Mouse (Mus musculus) brain, adult 2 months (tissue): Measurements from ENCODE around the gene Col25a1.

ENCODE experiments used
- DNase-seq: peaks from one replicate; pipeline ENCODE4 v3.0.0; 2011; ENCODE audit warnings: low read depth, low spot score

Col25a1 gene

DNA sequence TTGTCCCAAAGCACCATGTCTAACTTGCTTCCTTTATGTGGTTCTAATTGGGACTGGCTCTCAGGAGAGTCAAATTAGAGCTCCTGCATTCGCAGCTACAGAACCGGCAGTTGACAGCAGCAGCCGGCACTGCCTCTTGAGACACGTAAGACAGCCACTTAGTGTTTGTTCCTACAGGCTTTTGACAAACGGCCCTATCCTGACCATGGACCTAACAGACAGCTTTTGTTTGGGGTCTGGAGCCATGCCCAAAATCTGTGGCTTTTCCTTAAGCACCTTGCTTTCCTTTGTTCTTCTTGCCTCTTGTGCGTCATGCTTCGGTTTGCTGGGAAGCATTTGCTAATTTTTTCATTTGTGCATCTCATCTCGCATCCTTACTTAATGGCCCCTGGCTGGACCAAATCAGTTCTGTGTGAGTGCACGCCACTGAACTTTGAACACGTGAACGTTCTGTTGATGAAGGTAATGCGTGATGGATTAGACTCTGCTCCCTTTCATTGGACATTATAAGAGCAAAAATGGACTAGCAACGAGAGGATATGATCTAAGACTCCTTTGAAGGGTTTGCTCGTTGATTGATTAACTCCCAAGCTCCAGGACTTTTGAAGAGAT, 179.5 kb downstream of the Col25a1 start:
- peak; percentile 19 for DNase-seq

DNA sequence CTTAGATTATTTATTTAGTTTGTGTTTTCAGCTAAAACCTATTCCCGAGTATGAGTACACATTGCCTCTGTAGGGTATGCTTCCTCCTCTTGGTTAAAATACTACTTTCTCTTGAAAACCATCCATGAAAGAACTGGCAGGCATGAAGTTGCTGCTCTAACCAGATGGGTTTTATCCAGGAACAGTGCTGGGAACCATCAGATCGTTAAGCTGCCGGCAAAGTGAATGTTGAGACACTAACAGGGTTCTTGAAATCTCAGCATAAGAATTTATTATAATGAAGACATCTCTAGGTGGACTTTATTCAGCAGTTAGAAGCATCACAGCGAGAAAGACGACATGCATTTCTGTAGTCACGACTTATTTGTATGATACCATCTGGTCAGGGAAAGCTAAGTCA, 181.9 kb downstream of the Col25a1 start:
- no peak for DNase-seq

DNA sequence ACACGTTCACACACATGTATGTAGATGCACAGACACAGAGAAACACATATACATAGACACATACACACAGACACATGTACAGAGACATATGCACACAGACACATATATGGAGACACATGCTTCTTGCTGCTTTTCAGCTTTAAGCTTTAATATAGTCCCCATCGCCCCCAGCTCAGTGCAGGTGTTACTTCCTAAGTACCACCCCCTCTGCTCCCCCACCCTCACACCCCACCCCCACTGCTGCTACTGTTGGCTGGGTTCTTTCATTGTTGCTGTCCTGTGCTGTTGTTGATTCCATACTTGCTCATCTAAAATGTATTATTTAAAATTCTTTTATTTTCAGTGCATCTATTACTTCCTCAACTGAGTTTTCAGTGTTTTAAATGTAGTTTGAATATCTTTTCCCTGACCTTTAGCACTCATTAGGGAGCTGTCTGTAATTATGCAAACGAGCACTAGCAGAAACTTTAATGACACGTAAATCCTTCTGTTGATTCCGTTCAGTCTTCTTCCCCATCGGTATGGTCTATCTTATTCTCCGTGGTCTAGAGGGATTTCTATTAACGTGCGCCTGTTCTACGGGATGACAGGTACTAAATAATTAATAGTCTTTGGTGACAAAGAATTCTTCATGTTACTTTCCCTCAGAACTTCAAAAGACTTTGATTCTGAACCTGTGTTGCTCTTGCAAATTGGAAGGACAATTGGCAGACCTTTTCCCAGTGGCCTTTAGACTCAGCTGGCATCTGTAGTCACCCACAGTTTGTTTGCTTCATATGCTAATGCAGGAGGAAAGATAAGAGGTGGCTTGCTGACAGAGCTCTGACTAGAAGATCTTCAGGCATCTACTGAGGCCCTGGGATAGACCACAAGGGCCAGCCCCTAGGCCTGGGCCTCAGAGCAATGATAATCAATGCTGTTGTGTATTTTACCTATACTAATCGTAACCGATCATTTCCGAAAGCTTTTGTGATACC, 196.0 kb downstream of the Col25a1 start:
- DNase-seq = no peak

DNA sequence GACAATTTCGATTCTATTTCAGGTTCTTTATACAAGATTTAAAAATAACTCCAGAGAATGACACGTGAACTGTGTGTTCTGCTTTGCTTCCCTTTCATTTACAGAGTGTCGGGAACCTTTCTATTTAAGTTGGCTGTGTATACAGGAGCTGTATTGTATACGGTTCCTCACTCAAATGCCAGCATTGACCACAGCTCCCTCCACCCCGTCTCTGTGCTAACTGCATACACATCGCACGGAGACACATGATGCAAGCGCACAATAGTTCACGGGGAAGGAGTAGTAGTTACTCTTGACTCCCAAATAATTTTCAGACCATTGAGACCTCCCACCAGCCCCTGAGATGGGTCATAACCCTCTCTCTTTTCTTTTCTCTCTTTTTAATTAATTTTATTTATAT, 197.6 kb downstream of the Col25a1 start:
- DNase-seq = peak; percentile 45

- no peak for DNase-seq
Observed at GRCm38 (mm10) chr3:130329833-130330555, 198.7 kb downstream of the Col25a1 start.

DNA sequence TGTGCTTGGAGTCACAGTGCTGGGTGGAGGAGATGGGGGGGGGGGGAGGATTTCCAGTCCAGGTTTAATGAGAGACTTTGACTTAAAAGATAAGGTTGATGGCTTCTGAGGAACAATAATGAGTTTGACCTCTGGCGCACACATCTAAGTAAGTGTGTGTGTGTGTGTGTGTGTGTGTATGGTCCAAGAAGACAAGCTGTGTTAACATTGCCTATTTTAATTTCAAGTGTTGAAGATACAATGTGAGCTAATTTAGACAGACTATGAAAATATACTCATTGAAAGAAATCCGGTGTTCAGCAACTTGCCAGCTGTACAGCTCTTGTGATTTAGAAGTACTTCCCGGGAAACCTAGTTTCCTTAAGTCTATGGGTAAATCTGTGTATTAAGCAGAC, 199.3 kb downstream of the Col25a1 start:
- DNase-seq = no peak

- DNase-seq = no peak
Observed at GRCm38 (mm10) chr3:130332347-130332913, 201.1 kb downstream of the Col25a1 start.

DNA sequence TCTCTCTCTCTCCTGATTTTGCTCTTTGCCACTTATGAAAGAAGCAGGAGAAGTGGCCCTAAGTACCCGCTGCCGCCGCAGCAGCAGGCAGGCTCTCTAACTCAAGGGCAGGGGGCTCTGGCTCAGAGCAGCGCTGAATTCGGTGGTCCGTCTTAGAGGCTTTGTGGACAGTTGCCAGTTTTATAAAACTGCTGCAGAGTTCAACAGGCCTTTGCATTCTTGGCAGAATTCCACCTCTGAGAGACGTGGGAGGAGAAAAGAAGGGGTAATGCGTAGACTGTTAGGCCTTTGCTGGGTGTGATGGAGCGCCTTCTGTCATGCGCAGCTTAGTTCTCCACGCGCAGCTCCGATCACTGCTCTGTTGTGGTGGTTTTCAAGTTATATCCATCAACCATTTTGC, 206.6 kb downstream of the Col25a1 start:
- peak; percentile 72 for DNase-seq

DNA sequence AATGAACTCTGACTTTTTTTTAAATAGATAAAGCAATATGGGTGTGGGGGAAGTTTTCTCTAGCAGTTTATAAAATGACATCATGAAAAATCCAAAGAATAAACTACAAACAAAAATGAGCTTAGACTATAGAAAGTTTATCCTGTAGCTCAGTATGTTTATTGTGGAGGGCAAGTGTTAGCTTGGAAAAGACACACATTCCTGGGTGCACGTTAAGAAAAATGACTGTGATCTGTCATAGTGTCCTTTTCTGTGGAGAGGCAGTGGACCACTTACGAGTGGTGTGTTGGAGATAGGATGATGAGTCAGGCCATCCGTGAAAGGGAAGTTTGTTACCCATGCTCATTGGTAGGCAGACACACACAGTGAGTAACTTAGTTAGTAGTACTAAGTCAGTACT, 207.1 kb downstream of the Col25a1 start:
- no peak for DNase-seq

GRCm38 (mm10) chr3:130350161-130350560, 218.9 kb downstream of the Col25a1 start:
- peak; percentile 71 for DNase-seq

GRCm38 (mm10) chr3:130354399-130355039, 223.2 kb downstream of the Col25a1 start:
- DNase-seq = no peak

DNA sequence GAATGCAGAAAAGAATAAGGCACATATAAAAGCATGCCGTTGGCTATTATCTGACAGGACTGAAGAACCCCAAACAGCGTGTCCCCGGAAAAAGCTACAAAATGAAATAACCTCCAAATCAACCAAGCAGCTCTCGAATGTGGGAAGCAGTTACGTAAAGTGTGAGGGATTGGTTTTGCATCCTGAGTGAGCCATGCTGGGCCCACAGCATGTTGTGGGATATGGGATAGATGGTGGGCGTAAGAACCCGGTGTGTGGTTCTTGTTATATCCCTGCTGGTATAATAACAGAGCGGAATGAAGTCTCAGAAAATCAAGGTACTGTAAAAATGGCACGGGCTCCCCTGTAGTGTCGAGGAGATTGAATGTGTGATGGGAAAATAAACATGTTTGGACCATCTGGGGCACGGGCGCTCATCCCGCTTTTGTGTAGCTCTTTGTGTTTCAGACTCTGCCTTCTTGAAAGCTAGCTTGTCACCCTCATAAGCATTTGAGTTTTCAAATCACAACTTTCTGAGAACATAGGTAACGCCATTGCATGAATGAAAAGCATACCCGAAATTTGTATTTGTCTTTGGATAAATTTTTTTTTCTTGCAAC, 225.4 kb downstream of the Col25a1 start:
- peak; percentile 64 for DNase-seq

- DNase-seq = no peak
Observed at GRCm38 (mm10) chr3:130360813-130361212, 229.5 kb downstream of the Col25a1 start.

DNA sequence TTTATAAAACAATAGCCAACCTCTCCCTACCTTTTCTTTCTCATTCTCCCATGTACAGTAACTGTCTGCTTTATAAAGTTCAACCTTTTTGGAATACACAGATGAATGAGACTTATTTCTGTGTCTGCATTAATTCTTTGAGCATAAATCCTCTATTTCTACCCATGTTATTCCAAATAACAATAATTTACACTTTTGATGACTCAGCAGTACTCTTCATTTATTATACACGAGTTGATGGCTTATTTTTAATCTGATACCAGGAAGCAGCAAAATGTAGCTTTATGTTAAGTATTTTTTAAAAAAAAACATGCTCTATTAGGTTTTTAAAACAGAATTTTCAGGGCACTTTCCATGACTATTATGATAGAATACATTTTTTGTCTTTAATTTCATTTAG, 230.6 kb downstream of the Col25a1 start:
- DNase-seq = no peak

GRCm38 (mm10) chr3:130362797-130363367, 231.6 kb downstream of the Col25a1 start:
- DNase-seq = peak; percentile 68

DNA sequence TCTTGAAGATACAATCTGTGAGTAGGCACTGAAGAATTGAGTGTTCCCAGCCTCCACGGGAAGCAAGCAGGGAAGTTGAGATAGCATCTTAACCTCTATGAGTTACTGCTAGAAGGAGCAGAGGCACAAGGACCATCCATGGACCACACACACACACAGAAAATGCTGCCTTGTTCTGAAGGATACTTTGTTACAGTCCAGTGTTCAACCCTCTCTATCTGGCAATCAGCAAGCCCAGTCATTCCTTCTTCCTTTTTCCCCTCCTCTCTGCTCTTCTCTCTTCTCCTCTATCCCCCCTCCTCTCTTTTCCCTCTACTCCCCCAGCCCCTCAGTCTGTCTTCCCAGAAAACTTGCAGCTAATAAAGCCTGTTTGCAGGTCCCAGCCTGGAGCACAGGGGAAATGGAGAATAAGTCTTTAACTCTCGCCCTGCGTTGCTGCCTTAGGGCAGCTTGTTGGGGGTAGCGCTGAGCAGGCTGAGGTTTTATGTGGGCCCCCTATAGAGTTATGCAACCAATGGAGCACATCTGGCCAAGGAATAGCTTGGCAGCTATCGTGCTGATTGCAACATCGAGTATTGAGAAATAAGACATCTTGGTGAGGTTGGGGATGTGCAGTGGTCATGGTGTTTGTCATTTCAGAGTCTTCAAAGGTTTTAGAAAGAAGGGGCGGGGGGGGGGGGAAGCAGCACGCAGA, 235.8 kb downstream of the Col25a1 start:
- no peak for DNase-seq

- DNase-seq = no peak
Observed at GRCm38 (mm10) chr3:130368352-130368751, 237.1 kb downstream of the Col25a1 start.

- DNase-seq = no peak
Observed at GRCm38 (mm10) chr3:130369113-130369512, 237.8 kb downstream of the Col25a1 start.

DNA sequence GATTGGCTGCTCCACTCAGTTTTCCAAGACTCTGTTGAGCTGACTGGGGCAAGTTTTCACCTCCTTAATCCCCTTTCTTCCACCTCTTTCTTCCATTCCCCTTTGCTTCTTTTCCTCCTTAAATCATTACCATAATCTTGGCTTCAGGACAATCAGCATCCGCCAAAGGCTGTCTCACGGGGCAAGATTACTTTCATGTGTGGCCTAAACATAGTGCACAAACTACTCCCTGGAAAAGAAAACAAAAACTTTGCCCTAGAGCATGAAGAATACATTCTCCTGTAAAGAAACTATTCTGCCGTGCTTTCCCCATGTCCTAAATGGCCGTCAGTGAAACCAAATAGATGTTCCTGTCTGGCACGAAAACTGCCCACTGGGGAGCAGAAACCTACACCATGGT, 238.9 kb downstream of the Col25a1 start:
- DNase-seq = no peak

DNA sequence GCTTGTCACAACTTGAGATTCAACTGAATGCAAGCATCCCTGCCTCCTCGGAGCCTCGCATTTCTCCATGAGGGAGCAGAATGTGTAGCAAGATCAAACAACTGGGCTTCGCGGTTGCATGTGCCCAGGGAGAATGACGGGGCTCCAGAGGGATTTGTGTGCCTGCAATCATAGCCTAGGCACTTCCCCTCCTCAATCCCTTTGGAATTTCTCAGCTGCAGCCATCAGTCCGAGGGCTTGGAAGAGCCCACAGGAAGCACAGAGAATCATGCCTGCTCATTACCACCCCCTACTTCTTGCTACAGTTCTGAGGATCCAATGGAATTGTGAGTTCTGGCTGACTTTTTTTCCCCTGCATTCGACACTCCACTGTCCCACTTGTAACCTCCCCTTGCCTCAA, 241.8 kb downstream of the Col25a1 start:
- DNase-seq = no peak
